Mouse (Mus musculus): ENCODE measurements around the gene Cox8b.

DNA sequence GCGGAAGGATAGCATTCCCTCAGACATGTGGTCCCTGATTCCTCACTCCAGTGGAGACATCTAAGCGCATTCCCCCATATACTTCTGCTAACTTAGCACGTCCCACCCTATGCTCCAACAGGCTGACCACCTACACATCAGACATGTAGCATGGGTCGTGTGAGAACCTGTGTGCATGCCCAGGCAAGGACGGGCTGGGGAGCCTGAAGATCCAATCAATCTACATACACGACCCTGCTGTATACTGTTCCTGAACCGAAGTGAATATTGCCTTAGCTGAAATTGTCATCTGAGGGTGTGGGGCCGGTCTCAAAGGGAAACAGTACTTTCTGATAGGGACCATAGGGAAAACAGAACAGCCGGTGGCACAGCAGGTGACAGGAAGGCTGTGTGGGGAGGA, 45.1 kb downstream of the Cox8b start:
- TF ChIP-seq CTCF (IDR thresholded peaks at IDR 0.05; ENCODE audit: extremely low read depth, insufficient read depth, insufficient read length, insufficient replicate concordance): no peak
- no peak for TF ChIP-seq POLR2A (IDR thresholded peaks at IDR 0.05; ENCODE audit: low read depth, low read length)

Data from spleen, adult 2 months (tissue).